Mouse (Mus musculus) kidney, postnatal 14 days (tissue): ENCODE measurements around the gene Gm35315.
"Not testable (repeated sequence)": the region's sequence is repeated elsewhere in the genome, so short reads cannot be mapped to it uniquely, and the experiment has no call there.

Experiments
- DNase-seq: peaks from one replicate; pipeline ENCODE4 v3.0.0; 2022; ENCODE audit warnings: mixed read lengths

The Gm35315 gene

GRCm38 (mm10) chr5:110100921-110101631 is 6.9 kb upstream of the Gm35315 start:
- peak; percentile 41 for DNase-seq

GRCm38 (mm10) chr5:110099656-110100580 is 5.7 kb upstream of the Gm35315 start, which contains the start of gene Plcxd1:
Plcxd1 (plus strand) TSS chr5:110099969.
- DNase-seq = peak; percentile 53

GRCm38 (mm10) chr5:110098991-110099477 is 4.8 kb upstream of the Gm35315 start:
- DNase-seq = no peak

GRCm38 (mm10) chr5:110094847-110095213 is 610 bp upstream of the Gm35315 start:
- no peak for DNase-seq

- no peak for DNase-seq
These were observed 2.7 kb downstream of the Gm35315 start for GRCm38 (mm10) chr5:110091546-110091945.

- no peak for DNase-seq
These were observed 7.9 kb downstream of the Gm35315 start for GRCm38 (mm10) chr5:110086161-110086866.

GRCm38 (mm10) chr5:110082961-110083360 is 11.3 kb downstream of the Gm35315 start:
- DNase-seq = no peak

GRCm38 (mm10) chr5:110072413-110072812 is 21.8 kb downstream of the Gm35315 start, which contains the start of gene Gm17655:
Gm17655 (minus strand) TSS chr5:110072513.
- not testable (repeated sequence) for DNase-seq

GRCm38 (mm10) chr5:110057637-110058408 is 36.4 kb downstream of the Gm35315 start:
- DNase-seq = peak; percentile 90
